Mouse (Mus musculus) gastrocnemius, postnatal 10 days (tissue): ENCODE measurements around the gene Serbp1. TPM values are rescaled to one million over a fixed set of nuclear protein-coding genes. Genes with fewer than 3 reads are reported as not detected.

Experiments used
- DNase-seq: peaks from one replicate; pipeline ENCODE4 v3.0.0; 2021; ENCODE audit warnings: mixed read lengths
- total RNA-seq, 2 experiments: library from RNA; stranded (reverse); gene quantifications; 2 replicates each; pipeline ENCODE4 v1.2.3; 2021

The Serbp1 gene
- total RNA-seq, 2 experiments from 2014 or later, result 416 to 434 TPM

DNA sequence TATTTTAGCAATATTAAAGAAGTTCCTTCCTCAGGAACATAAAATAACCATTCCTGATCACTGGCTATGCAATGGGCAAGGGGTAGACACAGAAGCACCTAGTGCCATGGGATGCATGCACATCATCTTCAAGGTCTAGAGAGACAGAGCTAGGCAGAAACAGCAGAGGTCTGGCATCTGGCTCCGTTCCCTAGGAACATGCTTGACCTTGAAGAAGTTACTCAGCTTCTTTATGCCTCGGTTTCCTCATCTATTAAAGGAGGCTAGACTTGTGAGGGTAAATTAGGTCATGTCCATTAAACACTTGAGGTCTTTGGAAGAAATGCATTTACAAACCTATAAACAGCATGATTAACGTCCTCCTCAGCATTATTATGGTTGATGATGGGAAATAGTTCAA lies 2.3 kb upstream of the Serbp1 start:
- no peak for DNase-seq

DNA sequence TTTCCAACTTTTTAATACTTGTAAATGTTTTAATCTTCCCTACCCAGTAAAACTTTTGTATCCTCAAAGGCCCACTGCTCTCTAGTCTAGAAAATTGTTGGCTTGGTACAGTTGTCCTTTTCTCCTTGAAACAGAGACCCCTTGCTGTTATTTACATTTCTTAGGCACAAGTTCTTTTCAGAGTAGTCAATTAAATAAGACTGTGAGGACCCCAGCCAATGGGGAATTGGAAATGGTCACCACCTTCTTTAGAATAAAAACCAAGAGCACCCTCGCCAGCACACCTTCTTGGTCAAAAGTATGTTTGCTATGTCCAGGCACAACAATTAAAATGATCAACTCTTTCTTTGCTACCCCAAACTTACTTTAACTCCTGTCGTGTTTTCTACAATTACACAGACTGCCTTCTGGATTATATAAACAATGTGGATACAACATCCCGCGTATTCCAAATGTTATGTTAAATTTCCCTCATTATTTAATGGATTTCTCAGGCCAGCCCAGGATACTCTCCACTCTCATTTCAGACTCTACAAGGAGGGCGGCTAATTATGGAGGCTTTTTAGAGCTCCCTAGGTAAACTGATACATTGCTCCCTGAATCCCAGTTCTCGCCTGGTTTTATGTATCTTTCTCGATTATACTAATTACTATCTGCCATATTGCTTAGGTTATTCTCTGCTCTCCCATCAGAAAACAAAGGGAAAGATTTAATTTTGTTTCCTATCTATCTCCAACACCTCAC lies 1.3 kb upstream of the Serbp1 start:
- DNase-seq, result no peak

DNA sequence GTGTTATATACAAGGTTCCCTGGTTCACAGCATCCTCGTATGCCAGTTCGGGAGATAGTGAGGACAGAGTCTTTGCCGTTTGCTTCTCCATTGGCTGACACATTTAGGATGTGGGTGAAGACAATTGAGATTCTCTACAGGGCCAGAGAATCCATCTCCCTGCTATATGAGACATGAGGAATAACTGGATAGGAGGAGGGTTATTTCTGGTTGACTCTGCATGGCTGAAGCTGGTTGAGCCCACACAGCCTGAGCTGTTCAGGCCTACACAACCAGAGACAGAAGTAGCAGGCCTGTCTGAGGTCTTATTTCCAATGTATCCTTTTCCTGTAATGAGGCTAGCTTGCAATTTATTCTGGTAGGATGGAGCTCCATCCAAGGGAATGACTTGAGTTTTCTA lies 3.3 kb downstream of the Serbp1 start:
- no peak for DNase-seq

GRCm38 (mm10) chr6:67243765-67244420 lies 5.9 kb downstream of the Serbp1 start:
- DNase-seq, result no peak

DNA sequence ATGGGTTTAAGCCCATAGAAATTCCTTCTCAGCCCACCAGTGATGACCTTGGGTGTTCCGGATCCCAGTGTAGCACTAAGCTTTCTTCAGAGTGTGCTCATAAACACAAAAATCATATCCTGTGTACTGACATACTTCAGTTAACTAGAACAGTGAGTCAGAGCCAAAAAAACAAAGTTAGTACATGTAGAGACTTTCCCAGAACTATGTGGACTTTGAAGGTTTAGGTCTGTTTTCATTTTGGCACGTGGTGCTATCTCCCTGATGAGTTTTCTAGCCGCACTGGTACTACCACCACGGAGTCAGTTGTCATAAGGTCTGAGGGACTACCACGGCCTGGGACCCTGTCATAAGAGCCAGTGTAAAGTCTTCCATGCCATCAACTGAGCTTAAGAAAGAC lies 6.5 kb downstream of the Serbp1 start:
- no peak for DNase-seq

DNA sequence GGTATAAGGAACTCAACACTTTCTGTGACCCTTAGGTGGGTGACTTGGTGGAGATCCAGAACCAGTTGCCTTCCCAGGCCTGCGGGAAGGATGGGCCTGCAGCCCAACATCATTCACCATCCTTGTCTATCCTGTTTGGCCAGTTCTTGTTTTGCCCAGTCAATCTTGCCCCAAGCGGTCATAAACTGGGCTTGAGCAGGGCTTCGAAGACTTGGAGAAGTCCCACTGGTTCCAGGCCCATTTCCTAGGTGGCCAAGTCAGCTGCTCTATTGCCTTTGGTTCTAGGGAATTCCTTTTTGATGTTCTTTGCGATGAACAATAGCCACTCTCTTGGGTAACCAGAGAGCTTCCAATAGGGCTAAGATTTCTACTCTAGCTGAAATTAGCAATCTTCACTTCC lies 13.1 kb downstream of the Serbp1 start:
- DNase-seq, result no peak

- DNase-seq, result no peak
These were observed 27.0 kb downstream of the Serbp1 start for GRCm38 (mm10) chr6:67264935-67265334.

GRCm38 (mm10) chr6:67266159-67266657 lies 28.2 kb downstream of the Serbp1 start:
- DNase-seq, result peak; percentile 18

- peak; percentile 88 for DNase-seq
These were observed 28.9 kb downstream of the Serbp1 start for GRCm38 (mm10) chr6:67266664-67267407.

GRCm38 (mm10) chr6:67267408-67268244 lies 29.6 kb downstream of the Serbp1 start:
- peak; percentile 53 for DNase-seq

GRCm38 (mm10) chr6:67268245-67268612 lies 30.3 kb downstream of the Serbp1 start:
- DNase-seq, result no peak

GRCm38 (mm10) chr6:67268983-67269382 lies 31.0 kb downstream of the Serbp1 start:
- DNase-seq, result no peak

DNA sequence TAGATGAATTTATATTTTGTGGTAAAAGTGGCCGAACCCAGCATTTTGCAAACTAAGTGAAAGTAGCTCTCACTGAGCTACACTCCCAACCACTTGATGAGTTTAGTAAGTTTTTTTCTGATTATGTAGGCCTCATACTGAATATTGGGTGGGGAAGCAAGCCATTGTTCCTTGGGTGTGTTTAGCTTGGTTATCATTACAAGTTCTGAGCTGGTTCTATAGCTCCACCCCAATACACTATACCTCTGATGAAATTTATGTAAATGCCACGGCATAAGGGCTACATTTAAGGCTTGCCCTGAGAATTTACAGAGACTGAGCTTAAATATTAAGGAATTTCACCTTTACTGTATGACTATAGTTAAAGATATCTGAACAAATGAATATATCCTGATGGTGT lies 31.5 kb downstream of the Serbp1 start:
- no peak for DNase-seq

GRCm38 (mm10) chr6:67277944-67278343 lies 40.0 kb downstream of the Serbp1 start:
- no peak for DNase-seq

- no peak for DNase-seq
These were observed 43.7 kb downstream of the Serbp1 start for GRCm38 (mm10) chr6:67281614-67282197.

- DNase-seq, result no peak
These were observed 44.9 kb downstream of the Serbp1 start for GRCm38 (mm10) chr6:67282897-67283296.

- DNase-seq, result no peak
These were observed 54.2 kb downstream of the Serbp1 start for GRCm38 (mm10) chr6:67292042-67292623.

- no peak for DNase-seq
These were observed 58.1 kb downstream of the Serbp1 start for GRCm38 (mm10) chr6:67296126-67296525.

- DNase-seq, result no peak
These were observed 60.8 kb downstream of the Serbp1 start for GRCm38 (mm10) chr6:67298742-67299141.

- DNase-seq, result no peak
These were observed 62.3 kb downstream of the Serbp1 start for GRCm38 (mm10) chr6:67300300-67300699.

GRCm38 (mm10) chr6:67300710-67301163 lies 62.8 kb downstream of the Serbp1 start:
- no peak for DNase-seq
